Mouse (Mus musculus) stomach, embryonic 14.5 days (tissue): Measurements from ENCODE around the gene Rec114. TPM values are rescaled to one million over a fixed set of nuclear protein-coding genes. Genes with fewer than 3 reads are reported as not detected.

Experiments
- ATAC-seq: fragments of 200-750 bp; cut with Nextera tagmentation; 2 replicates; pipeline ENCODE4 v1.8.0; 2017; ENCODE audit warnings: low read depth, moderate TSS enrichment; ENCODE audit not compliant: insufficient number of reproducible peaks, insufficient read depth, low FRiP score
- H3K27ac ChIP-seq: fragments of 300-500 bp; sonication (generic); 2 replicates; pipeline ENCODE4 v1.5.1; 2014; ENCODE audit warnings: mild to moderate bottlenecking, low read length, moderate library complexity, mixed read lengths
- H3K27me3 ChIP-seq: fragments of 300-500 bp; sonication (generic); 2 replicates; pipeline ENCODE4 v1.6.1; 2014; ENCODE audit warnings: low read length, control low read depth, mixed read lengths; ENCODE audit not compliant: control insufficient read depth, insufficient read depth
- H3K36me3 ChIP-seq: fragments of 300-500 bp; sonication (generic); 2 replicates; pipeline ENCODE4 v1.6.1; 2014; ENCODE audit warnings: mild to moderate bottlenecking, control low read depth, low read length, moderate library complexity, mixed read lengths; ENCODE audit not compliant: control insufficient read depth, insufficient read depth
- H3K4me1 ChIP-seq: fragments of 300-500 bp; sonication (generic); 2 replicates; pipeline ENCODE4 v1.6.1; 2014; ENCODE audit warnings: low read length, control low read depth, mixed read lengths; ENCODE audit not compliant: control insufficient read depth, insufficient read depth
- H3K4me2 ChIP-seq: fragments of 300-500 bp; sonication (generic); replicated peaks from 2 replicates; pipeline ENCODE4 v1.6.1; 2014; ENCODE audit warnings: low read depth, low read length, control low read depth
- H3K4me3 ChIP-seq: fragments of 300-500 bp; sonication (generic); 2 replicates; pipeline ENCODE4 v1.5.1; 2014; ENCODE audit warnings: low read depth, low read length, control low read depth
- H3K9ac ChIP-seq: fragments of 300-500 bp; sonication (generic); replicated peaks from 2 replicates; pipeline ENCODE4 v1.6.1; 2014; ENCODE audit warnings: low read depth, mild to moderate bottlenecking, control low read depth, low read length, moderate library complexity, mixed read lengths
- H3K9me3 ChIP-seq: fragments of 300-500 bp; sonication (generic); 2 replicates; pipeline ENCODE4 v1.6.1; 2016; ENCODE audit warnings: low read depth, low read length, control low read depth; ENCODE audit not compliant: control insufficient read depth
- WGBS: fragments of 180-500 bp; shearing (Covaris S2); extraction: QIAGEN DNeasy Blood & Tissue Kit; methylation state at CpG from one replicate; pipeline ENCODE4 v1.1.7; 2014; 5-methylcytosine and 5-hydroxymethylcytosine counted together
- polyA plus RNA-seq: library from polyadenylated mRNA; unstranded; fragments of >200 nt; fragmentation: Nextera tagmentation; extraction: Ambion mirVana; gene quantifications from 2 replicates; pipeline ENCODE4 v1.2.1, GENCODE M21; 2014

Gene Rec114
- polyA plus RNA-seq, 1 experiment from 2014 or later, result 2.5 TPM

- Histone ChIP-seq H3K4me2 (no peak overlapping the region), H3K36me3 (no peaks in the 10 kb centered on the region), H3K9ac (no peak overlapping the region), H3K4me1 (no peaks in the 10 kb centered on the region), H3K4me3 (no peak overlapping the region), H3K27me3 (no peaks in the 10 kb centered on the region), H3K9me3 (no peaks in the 10 kb centered on the region), H3K27ac (no peak overlapping the region)
- 81% methylated on average over 11 of the region's 11 CpGs for WGBS
- ATAC-seq, result no peak
These were observed 36.0 kb downstream of the Rec114 start for GRCm38 (mm10) chr9:58707796-58708195.

- H3K4me1 ChIP-seq, result no peaks in the 10 kb centered on the region
- H3K9me3 ChIP-seq, result no peaks in the 10 kb centered on the region
- H3K27me3 ChIP-seq, result no peaks in the 10 kb centered on the region
- H3K9ac ChIP-seq, result no peak overlapping the region
- H3K36me3 ChIP-seq, result no peaks in the 10 kb centered on the region
- no peak overlapping the region for H3K4me3 ChIP-seq
- no peak overlapping the region for H3K4me2 ChIP-seq
- ATAC-seq, result no peak
- WGBS, result 62% methylated on average over 7 of the region's 7 CpGs
- no peak overlapping the region for H3K27ac ChIP-seq
These were observed 37.7 kb downstream of the Rec114 start for GRCm38 (mm10) chr9:58706024-58706423.

GRCm38 (mm10) chr9:58703766-58704165 is 40.0 kb downstream of the Rec114 start:
- H3K27me3 ChIP-seq, result no peaks in the 10 kb centered on the region
- H3K27ac ChIP-seq, result no peak overlapping the region
- no peaks in the 10 kb centered on the region for H3K36me3 ChIP-seq
- H3K4me2 ChIP-seq, result no peak overlapping the region
- no peaks in the 10 kb centered on the region for H3K9me3 ChIP-seq
- H3K9ac ChIP-seq, result no peak overlapping the region
- ATAC-seq, result no peak
- H3K4me1 ChIP-seq, result no peaks in the 10 kb centered on the region
- no peak overlapping the region for H3K4me3 ChIP-seq
- 91% methylated on average over 7 of the region's 7 CpGs for WGBS

GRCm38 (mm10) chr9:58701751-58702150 is 42.0 kb downstream of the Rec114 start:
- H3K9me3 ChIP-seq, result no peaks in the 10 kb centered on the region
- no peak overlapping the region for H3K27ac ChIP-seq
- 73% methylated on average over 2 of the region's 2 CpGs for WGBS
- H3K36me3 ChIP-seq, result no peaks in the 10 kb centered on the region
- H3K4me2 ChIP-seq, result no peak overlapping the region
- no peak for ATAC-seq
- no peak overlapping the region for H3K4me3 ChIP-seq
- no peak overlapping the region for H3K9ac ChIP-seq
- no peaks in the 10 kb centered on the region for H3K27me3 ChIP-seq
- no peaks in the 10 kb centered on the region for H3K4me1 ChIP-seq

GRCm38 (mm10) chr9:58698486-58698885 is 45.3 kb downstream of the Rec114 start:
- no peaks in the 10 kb centered on the region for H3K27me3 ChIP-seq
- no peaks in the 10 kb centered on the region for H3K4me1 ChIP-seq
- H3K4me3 ChIP-seq, result no peak overlapping the region
- H3K36me3 ChIP-seq, result no peaks in the 10 kb centered on the region
- no peak overlapping the region for H3K27ac ChIP-seq
- no peaks in the 10 kb centered on the region for H3K9me3 ChIP-seq
- no peak overlapping the region for H3K9ac ChIP-seq
- ATAC-seq, result no peak
- no peak overlapping the region for H3K4me2 ChIP-seq
- WGBS, result 97% methylated on average over 2 of the region's 2 CpGs

GRCm38 (mm10) chr9:58691471-58691870 is 52.3 kb downstream of the Rec114 start:
- no peak overlapping the region for H3K4me2 ChIP-seq
- H3K4me1 ChIP-seq, result no peaks in the 10 kb centered on the region; the same call in 1 of the 2 replicates
- H3K9ac ChIP-seq, result no peak overlapping the region
- H3K4me3 ChIP-seq, result no peak overlapping the region
- WGBS, result 70% methylated on average over 7 of the region's 7 CpGs
- ATAC-seq, result no peak
- no peaks in the 10 kb centered on the region for H3K9me3 ChIP-seq
- no peaks in the 10 kb centered on the region for H3K36me3 ChIP-seq
- no peak overlapping the region for H3K27ac ChIP-seq
- no peaks in the 10 kb centered on the region for H3K27me3 ChIP-seq

- H3K27ac ChIP-seq, result no peak overlapping the region
- H3K9ac ChIP-seq, result no peak overlapping the region
- no peak overlapping the region for H3K4me2 ChIP-seq
- 76% methylated on average over 4 of the region's 4 CpGs for WGBS
- no peak for ATAC-seq
- no peaks in the 10 kb centered on the region for H3K27me3 ChIP-seq
- no peaks in the 10 kb centered on the region; the same call in 1 of the 2 replicates for H3K4me1 ChIP-seq
- no peak overlapping the region for H3K4me3 ChIP-seq
- H3K9me3 ChIP-seq, result no peaks in the 10 kb centered on the region
- no peaks in the 10 kb centered on the region for H3K36me3 ChIP-seq
These were observed 53.1 kb downstream of the Rec114 start for GRCm38 (mm10) chr9:58690701-58691100.

- Histone ChIP-seq H3K27me3 (no peaks in the 10 kb centered on the region), H3K36me3 (no peaks in the 10 kb centered on the region), H3K9ac (no peak overlapping the region), H3K9me3 (no peaks in the 10 kb centered on the region), H3K4me3 (no peak overlapping the region), H3K4me1 (no peaks in the 10 kb centered on the region; the same call in 1 of the 2 replicates), H3K4me2 (no peak overlapping the region), H3K27ac (no peak overlapping the region)
- WGBS, result 73% methylated on average over 4 of the region's 4 CpGs
- no peak for ATAC-seq
These were observed 55.7 kb downstream of the Rec114 start for GRCm38 (mm10) chr9:58688076-58688475.

GRCm38 (mm10) chr9:58685290-58685689 is 58.5 kb downstream of the Rec114 start:
- Histone ChIP-seq H3K27ac (no peak overlapping the region), H3K4me3 (no peak overlapping the region), H3K36me3 (no peaks in the 10 kb centered on the region), H3K27me3 (no peaks in the 10 kb centered on the region), H3K9me3 (no peaks in the 10 kb centered on the region), H3K4me1 (no peaks in the 10 kb centered on the region; the same call in 1 of the 2 replicates), H3K9ac (no peak overlapping the region), H3K4me2 (no peak overlapping the region)
- no peak for ATAC-seq
- WGBS, result 85% methylated on average over 10 of the region's 10 CpGs
